ENCODE assay signal across 26 mouse cellular contexts in genomic region chr13:59450840-59451239, GRCm38 (mm10).
"Had no signal": no experiment of that assay in that cellular context is flagged by ENCODE, and none has a peak within 500 bp of the region (broad histone marks: within the 10 kb centered on the region; RNA-seq: fewer than 3 reads in every experiment).

No protein-coding gene starts in this region.

- H3K4me3 ChIP-seq: heart, adult 2 months; heart, embryonic 13.5 days; heart, embryonic 15.5 days; hindbrain, embryonic 13.5 days; hindbrain, embryonic 15.5 days; kidney, embryonic 15.5 days; limb, embryonic 13.5 days; limb, embryonic 15.5 days; liver, embryonic 12.5 days had no signal

- H3K27ac ChIP-seq: heart, adult 2 months; heart, embryonic 13.5 days; heart, embryonic 15.5 days; hindbrain, embryonic 13.5 days; hindbrain, embryonic 15.5 days; kidney, embryonic 15.5 days; kidney, postnatal 0 days; limb, embryonic 13.5 days; limb, embryonic 15.5 days; liver, embryonic 12.5 days; liver, embryonic 14.5 days had no signal

- H3K36me3 ChIP-seq: heart, embryonic 15.5 days; limb, embryonic 13.5 days; limb, embryonic 15.5 days had no signal

- H3K4me2 ChIP-seq: heart, embryonic 11.5 days; heart, embryonic 13.5 days; heart, embryonic 15.5 days; hindbrain, embryonic 13.5 days; hindbrain, embryonic 15.5 days; kidney, embryonic 15.5 days; limb, embryonic 13.5 days; limb, embryonic 15.5 days; liver, embryonic 12.5 days had no signal

- H3K27me3 ChIP-seq: heart, embryonic 13.5 days; heart, embryonic 15.5 days; hindbrain, embryonic 13.5 days; hindbrain, embryonic 15.5 days; kidney, embryonic 15.5 days; limb, embryonic 13.5 days; limb, embryonic 15.5 days; liver, embryonic 12.5 days had no signal

- ATAC-seq: intestine, embryonic 16.5 days; liver, embryonic 12.5 days had no signal

- DNase-seq: gastrocnemius, postnatal 14 days; gastrocnemius, postnatal 36 days; heart, adult 11 months; heart, adult 2 months; heart, postnatal 14 days; heart, postnatal 36 days; kidney, adult 11 months; kidney, adult 2 months; kidney, adult 9 months; kidney, postnatal 14 days; kidney, postnatal 36 days; layer of hippocampus, adult 9-11 months; layer of hippocampus, postnatal 36 days; left cerebral cortex, postnatal 4 days had no signal

- H3K9me3 ChIP-seq: heart, embryonic 13.5 days; heart, embryonic 15.5 days; hindbrain, embryonic 13.5 days; hindbrain, embryonic 15.5 days; kidney, embryonic 15.5 days; limb, embryonic 13.5 days; limb, embryonic 15.5 days; liver, embryonic 12.5 days had no signal

- H3K9ac ChIP-seq: heart, embryonic 13.5 days; heart, embryonic 15.5 days; hindbrain, embryonic 13.5 days; hindbrain, embryonic 15.5 days; limb, embryonic 13.5 days; limb, embryonic 15.5 days; liver, embryonic 12.5 days; liver, embryonic 14.5 days had no signal
